Mouse (Mus musculus): ENCODE measurements around the gene Ypel2. TPM values are rescaled to one million over a fixed set of nuclear protein-coding genes. Genes with fewer than 3 reads are reported as not detected.
A peak's percentile ranks its signal among the peaks of the same experiment; 100 is the strongest.

The Ypel2 gene
- polyA plus RNA-seq, 1 experiment from 2014 or later: 11.6 TPM

DNA sequence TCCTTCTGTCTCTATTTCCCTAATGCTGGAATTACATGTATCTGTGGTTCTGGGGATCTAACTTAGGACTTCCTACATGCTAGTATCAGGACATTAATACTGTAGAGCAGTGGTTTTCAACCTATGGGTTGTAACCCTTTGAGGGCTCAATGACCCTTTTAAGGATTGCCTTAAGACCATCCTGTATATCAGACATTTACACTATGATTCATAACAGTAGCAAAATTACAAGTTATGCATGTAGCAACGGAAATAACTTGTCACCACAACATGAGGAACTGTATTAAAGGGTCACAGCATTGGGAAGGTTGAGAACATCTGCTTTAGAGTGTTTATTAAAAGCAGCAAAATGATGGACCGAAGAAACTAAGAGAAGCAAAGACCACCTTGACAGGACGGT lies 26.8 kb downstream of the Ypel2 start:
- ATAC-seq (ENCODE audit: low FRiP score, low TSS enrichment): no peak
- no peak overlapping the region for H3K4me3 ChIP-seq (ENCODE audit: low read length)
- H3K36me3 ChIP-seq (ENCODE audit: insufficient read depth, low read length): peaks cover 6% of the 10 kb centered on the region; the same call in 1 of the 2 replicates
- no peak overlapping the region for H3K9ac ChIP-seq (replicated peaks; ENCODE audit: low read length)
- no peak overlapping the region for H3K4me2 ChIP-seq (replicated peaks; ENCODE audit: low read depth, low read length)
- no peak overlapping the region for H3K27ac ChIP-seq (ENCODE audit: low read length)
- no peaks in the 10 kb centered on the region for H3K27me3 ChIP-seq (ENCODE audit: insufficient read depth, low read length)
- H3K4me1 ChIP-seq (ENCODE audit: insufficient read depth, low read length): peaks cover 45% of the 10 kb centered on the region
- H3K9me3 ChIP-seq (ENCODE audit: low read length): no peaks in the 10 kb centered on the region
- 93% methylated on average over 3 of the region's 3 CpGs for WGBS

DNA sequence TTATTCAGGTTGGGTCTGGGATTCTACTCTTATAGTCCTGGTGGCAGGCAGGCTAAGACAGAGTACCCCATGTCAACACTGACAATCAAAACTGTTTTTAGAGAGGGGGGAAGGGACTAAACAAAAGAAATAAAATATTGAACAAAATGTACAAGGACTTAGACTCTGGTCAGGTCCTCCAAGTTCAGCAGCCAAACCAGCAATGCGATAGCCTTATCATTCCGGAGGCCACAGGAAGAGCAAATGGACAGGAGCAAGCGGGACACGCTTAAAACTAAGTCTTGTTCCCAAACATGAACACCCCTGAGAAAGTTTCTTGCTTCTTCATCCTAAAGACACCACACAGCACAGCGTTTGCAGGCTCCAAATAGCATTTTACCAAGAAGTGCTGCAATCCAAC lies 28.4 kb downstream of the Ypel2 start:
- H3K4me2 ChIP-seq (replicated peaks; ENCODE audit: low read depth, low read length): no peak overlapping the region
- no peak overlapping the region for H3K9ac ChIP-seq (replicated peaks; ENCODE audit: low read length)
- 91% methylated on average over 5 of the region's 5 CpGs for WGBS
- H3K27me3 ChIP-seq (ENCODE audit: insufficient read depth, low read length): no peaks in the 10 kb centered on the region
- no peak overlapping the region for H3K4me3 ChIP-seq (ENCODE audit: low read length)
- H3K36me3 ChIP-seq (ENCODE audit: insufficient read depth, low read length): no peaks in the 10 kb centered on the region
- H3K27ac ChIP-seq (ENCODE audit: low read length): no peak overlapping the region
- peaks cover 55% of the 10 kb centered on the region for H3K4me1 ChIP-seq (ENCODE audit: insufficient read depth, low read length)
- no peaks in the 10 kb centered on the region for H3K9me3 ChIP-seq (ENCODE audit: low read length)
- ATAC-seq (ENCODE audit: low FRiP score, low TSS enrichment): no peak

DNA sequence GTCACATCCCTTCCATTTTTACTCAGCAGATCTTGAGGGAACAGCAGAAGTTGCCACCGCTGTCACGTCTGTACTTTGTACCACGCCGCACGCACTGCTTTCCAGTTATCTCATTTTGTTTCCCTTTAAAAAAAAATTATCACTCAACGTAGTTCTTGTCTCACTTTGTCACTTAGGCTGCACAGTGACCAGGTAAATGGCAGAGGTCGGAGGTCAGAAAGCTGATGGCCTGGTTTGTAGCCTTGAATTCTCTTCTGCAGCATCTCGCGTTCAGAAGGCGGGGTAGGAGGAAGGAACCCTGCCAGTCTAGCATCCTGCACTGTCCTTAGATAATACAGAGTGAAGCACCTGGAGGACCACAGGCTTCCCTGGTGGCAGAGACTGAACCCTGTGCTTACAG lies 29.8 kb downstream of the Ypel2 start:
- H3K4me3 ChIP-seq (ENCODE audit: low read length): no peak overlapping the region
- H3K27me3 ChIP-seq (ENCODE audit: insufficient read depth, low read length): no peaks in the 10 kb centered on the region
- H3K9me3 ChIP-seq (ENCODE audit: low read length): no peaks in the 10 kb centered on the region
- no peak overlapping the region for H3K4me2 ChIP-seq (replicated peaks; ENCODE audit: low read depth, low read length)
- whole genome bisulfite sequencing: 90% methylated on average over 10 of the region's 10 CpGs
- no peaks in the 10 kb centered on the region for H3K36me3 ChIP-seq (ENCODE audit: insufficient read depth, low read length)
- ATAC-seq (ENCODE audit: low FRiP score, low TSS enrichment): no peak
- no peak overlapping the region for H3K9ac ChIP-seq (replicated peaks; ENCODE audit: low read length)
- no peak overlapping the region for H3K27ac ChIP-seq (ENCODE audit: low read length)
- peaks cover 56% of the 10 kb centered on the region for H3K4me1 ChIP-seq (ENCODE audit: insufficient read depth, low read length)

DNA sequence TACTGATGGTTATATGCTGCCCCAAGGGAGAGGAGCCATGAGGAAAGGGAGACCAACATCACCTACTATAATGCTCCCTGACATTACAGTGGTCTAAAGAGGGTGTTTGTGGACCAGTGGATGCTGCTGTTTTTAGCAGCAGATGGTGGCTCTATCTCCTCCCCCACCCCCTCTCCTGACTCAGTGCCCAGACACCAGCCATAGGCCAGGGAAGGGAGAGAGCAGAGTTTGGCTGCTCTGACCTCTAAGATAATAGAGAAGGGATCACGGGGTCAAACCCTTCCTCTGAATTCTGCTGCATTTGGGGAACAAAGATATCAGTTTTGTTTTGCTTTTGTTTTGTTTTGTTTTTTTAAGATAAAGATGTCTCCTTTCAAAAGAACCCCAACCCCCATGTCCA lies 30.5 kb downstream of the Ypel2 start:
- Histone ChIP-seq H3K9me3 (ENCODE audit: low read length) (no peaks in the 10 kb centered on the region), H3K4me3 (ENCODE audit: low read length) (no peak overlapping the region), H3K27ac (ENCODE audit: low read length) (peak overlapping the region; percentile 95; the same call in 1 of the 2 replicates), H3K4me1 (ENCODE audit: insufficient read depth, low read length) (peaks cover 57% of the 10 kb centered on the region), H3K9ac (replicated peaks; ENCODE audit: low read length) (no peak overlapping the region), H3K36me3 (ENCODE audit: insufficient read depth, low read length) (no peaks in the 10 kb centered on the region), H3K4me2 (replicated peaks; ENCODE audit: low read depth, low read length) (no peak overlapping the region), H3K27me3 (ENCODE audit: insufficient read depth, low read length) (no peaks in the 10 kb centered on the region)
- ATAC-seq (ENCODE audit: low FRiP score, low TSS enrichment): no peak
- WGBS: 59% methylated on average over 1 of the region's 1 CpGs

DNA sequence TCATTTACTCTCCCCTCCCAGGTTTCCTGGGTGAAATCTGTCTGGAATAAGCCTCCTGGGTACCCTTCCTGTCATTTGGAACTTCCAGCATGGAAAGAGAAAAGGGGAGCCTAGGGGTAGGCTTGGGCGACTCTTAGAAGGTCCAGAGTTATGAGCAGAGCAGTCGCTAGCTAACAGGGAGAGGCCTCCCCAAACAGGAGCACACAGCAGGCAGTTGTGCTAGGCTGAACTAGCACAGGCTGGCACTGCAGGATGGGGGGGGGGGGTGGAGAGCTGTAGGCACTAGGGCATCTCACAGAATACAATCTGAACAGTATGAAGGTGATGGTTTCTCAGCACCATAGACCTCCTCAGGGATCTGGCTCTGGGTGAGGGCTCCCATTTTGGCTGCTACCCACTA lies 31.1 kb downstream of the Ypel2 start:
- H3K36me3 ChIP-seq (ENCODE audit: insufficient read depth, low read length): no peaks in the 10 kb centered on the region
- H3K4me2 ChIP-seq (replicated peaks; ENCODE audit: low read depth, low read length): peak overlapping the region; percentile 14; the same call in 1 of the 2 replicates
- H3K27me3 ChIP-seq (ENCODE audit: insufficient read depth, low read length): no peaks in the 10 kb centered on the region
- no peak overlapping the region for H3K4me3 ChIP-seq (ENCODE audit: low read length)
- H3K4me1 ChIP-seq (ENCODE audit: insufficient read depth, low read length): peaks cover 64% of the 10 kb centered on the region
- H3K27ac ChIP-seq (ENCODE audit: low read length): peak overlapping the region; percentile 95
- no peaks in the 10 kb centered on the region for H3K9me3 ChIP-seq (ENCODE audit: low read length)
- H3K9ac ChIP-seq (replicated peaks; ENCODE audit: low read length): no peak overlapping the region
- WGBS: 18% methylated on average over 2 of the region's 2 CpGs
- peak; percentile 46; the same call in 1 of the 2 replicates for ATAC-seq (ENCODE audit: low FRiP score, low TSS enrichment)

DNA sequence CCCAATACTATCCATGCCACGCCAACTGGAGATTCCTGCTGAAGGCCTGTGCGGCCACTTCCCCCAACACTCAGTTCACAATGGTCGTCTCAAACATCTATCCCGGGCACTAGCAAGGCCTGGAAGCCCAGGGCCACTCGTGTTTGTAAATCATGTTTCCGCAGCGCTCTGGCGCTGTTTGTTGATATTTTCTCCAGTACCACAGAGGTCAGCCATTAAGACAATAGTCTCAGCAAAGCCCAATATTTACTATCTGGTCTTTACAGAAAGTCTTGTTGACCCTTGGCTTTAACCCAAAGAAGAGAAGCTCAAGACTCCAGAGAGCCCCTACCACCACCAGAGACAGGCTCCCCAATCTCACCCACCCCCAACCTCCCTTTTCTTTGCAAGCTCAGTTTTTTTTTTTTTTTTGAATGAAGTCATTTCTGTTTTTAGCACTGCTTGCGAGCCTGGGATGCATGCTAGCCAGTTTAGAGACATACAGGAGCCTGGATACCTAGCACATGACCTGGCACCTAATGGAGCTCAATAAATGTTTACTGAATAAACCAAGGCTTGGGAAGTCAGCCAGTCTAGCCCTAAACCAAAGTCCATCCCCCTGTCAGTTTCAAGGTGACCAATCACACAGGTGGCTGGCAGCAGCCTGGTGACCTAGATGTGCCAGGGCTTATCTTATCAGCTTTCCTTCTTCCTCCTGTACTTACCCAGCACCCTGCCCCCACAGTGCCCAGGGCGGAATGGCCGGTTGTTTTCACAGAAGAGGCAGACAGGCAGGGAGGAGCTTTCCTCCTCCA lies 31.8 kb downstream of the Ypel2 start:
- 44% methylated on average over 11 of the region's 11 CpGs for WGBS
- peaks cover 71% of the 10 kb centered on the region for H3K4me1 ChIP-seq (ENCODE audit: insufficient read depth, low read length)
- no peak overlapping the region for H3K9ac ChIP-seq (replicated peaks; ENCODE audit: low read length)
- peak; percentile 46 for ATAC-seq (ENCODE audit: low FRiP score, low TSS enrichment)
- H3K4me2 ChIP-seq (replicated peaks; ENCODE audit: low read depth, low read length): peak overlapping the region; percentile 14; the same call in 1 of the 2 replicates
- no peaks in the 10 kb centered on the region for H3K9me3 ChIP-seq (ENCODE audit: low read length)
- H3K27me3 ChIP-seq (ENCODE audit: insufficient read depth, low read length): no peaks in the 10 kb centered on the region
- peak overlapping the region; percentile 95 for H3K27ac ChIP-seq (ENCODE audit: low read length)
- no peak overlapping the region for H3K4me3 ChIP-seq (ENCODE audit: low read length)
- no peaks in the 10 kb centered on the region for H3K36me3 ChIP-seq (ENCODE audit: insufficient read depth, low read length)

DNA sequence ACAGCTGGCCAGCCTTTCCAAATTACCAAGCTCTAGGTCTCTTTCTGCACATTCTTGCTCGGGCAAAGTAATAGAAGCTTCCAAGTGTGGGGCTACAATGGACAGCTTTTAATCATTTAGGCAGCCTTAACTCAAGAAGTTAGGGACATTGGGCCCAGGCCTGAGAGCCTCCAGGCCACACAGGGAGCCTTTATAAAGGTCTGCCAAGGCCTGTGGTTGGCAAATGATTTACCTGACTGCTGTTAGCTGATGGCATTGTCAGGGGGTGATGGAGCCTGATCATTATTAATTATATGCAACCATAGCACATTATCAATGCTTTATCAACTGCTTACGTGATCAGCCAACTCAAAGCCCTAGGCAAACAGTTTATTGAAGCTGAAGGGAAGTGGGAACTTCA lies 33.2 kb downstream of the Ypel2 start:
- Histone ChIP-seq H3K4me1 (ENCODE audit: insufficient read depth, low read length) (peaks cover 84% of the 10 kb centered on the region), H3K9me3 (ENCODE audit: low read length) (no peaks in the 10 kb centered on the region), H3K27ac (ENCODE audit: low read length) (peak overlapping the region; percentile 95), H3K4me3 (ENCODE audit: low read length) (no peak overlapping the region), H3K9ac (replicated peaks; ENCODE audit: low read length) (no peak overlapping the region), H3K4me2 (replicated peaks; ENCODE audit: low read depth, low read length) (no peak overlapping the region), H3K36me3 (ENCODE audit: insufficient read depth, low read length) (no peaks in the 10 kb centered on the region), H3K27me3 (ENCODE audit: insufficient read depth, low read length) (no peaks in the 10 kb centered on the region)
- WGBS: 54% methylated on average over 2 of the region's 2 CpGs
- no peak for ATAC-seq (ENCODE audit: low FRiP score, low TSS enrichment)

DNA sequence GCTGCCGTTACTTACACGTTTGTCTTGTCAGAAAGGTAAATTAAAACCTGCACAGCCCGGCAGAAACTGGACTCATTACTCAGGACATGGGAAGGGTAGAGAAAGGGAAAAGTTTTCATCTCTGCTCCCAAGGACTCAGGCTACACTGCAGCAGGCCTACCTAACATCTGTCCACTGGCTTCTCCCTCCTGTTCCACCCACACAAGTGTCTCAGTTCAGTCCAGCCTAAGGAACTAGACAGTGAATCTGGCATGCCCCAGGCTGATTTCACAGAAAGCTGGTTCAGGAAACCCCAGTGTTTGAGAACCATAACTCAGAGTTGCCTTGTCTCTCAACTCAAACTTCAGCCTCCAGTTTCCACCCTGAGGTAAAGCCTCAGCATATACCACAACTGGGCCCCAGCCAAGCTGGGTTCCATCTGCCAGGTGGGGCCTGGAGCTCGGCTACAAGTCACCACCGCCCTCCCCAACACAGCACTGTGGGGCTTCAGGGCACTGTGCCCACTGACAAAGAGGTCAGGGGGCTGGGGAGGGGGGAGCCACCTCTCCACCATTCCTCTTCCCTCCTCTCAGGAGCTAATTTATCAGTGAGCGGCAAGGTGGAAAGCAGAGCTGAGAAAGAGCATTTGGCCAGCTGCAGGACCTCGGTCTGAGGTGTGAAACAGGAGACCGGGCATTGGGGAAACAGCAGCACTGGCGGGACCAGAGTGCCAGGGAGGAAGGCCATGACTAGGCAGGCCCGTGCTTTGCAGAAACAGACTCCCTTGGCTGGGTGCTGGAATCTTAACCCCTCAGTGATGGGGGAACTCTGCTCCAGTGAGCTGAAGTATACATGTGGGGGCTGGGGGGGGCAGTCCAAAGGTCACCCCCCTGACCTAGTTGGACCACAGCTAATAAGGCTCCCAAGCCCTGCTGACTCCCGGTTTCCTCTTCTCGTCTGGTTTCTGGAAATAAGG lies 34.5 kb downstream of the Ypel2 start:
- peak overlapping the region; percentile 53 for H3K9ac ChIP-seq (replicated peaks; ENCODE audit: low read length)
- H3K4me1 ChIP-seq (ENCODE audit: insufficient read depth, low read length): peaks cover 97% of the 10 kb centered on the region
- ATAC-seq (ENCODE audit: low FRiP score, low TSS enrichment): peak; percentile 73
- no peak overlapping the region; the same call in 1 of the 2 replicates for H3K4me2 ChIP-seq (replicated peaks; ENCODE audit: low read depth, low read length)
- WGBS: 17% methylated on average over 12 of the region's 12 CpGs
- H3K36me3 ChIP-seq (ENCODE audit: insufficient read depth, low read length): no peaks in the 10 kb centered on the region
- no peak overlapping the region for H3K4me3 ChIP-seq (ENCODE audit: low read length)
- no peaks in the 10 kb centered on the region for H3K27me3 ChIP-seq (ENCODE audit: insufficient read depth, low read length)
- H3K9me3 ChIP-seq (ENCODE audit: low read length): no peaks in the 10 kb centered on the region
- peak overlapping the region; percentile 95 for H3K27ac ChIP-seq (ENCODE audit: low read length)

DNA sequence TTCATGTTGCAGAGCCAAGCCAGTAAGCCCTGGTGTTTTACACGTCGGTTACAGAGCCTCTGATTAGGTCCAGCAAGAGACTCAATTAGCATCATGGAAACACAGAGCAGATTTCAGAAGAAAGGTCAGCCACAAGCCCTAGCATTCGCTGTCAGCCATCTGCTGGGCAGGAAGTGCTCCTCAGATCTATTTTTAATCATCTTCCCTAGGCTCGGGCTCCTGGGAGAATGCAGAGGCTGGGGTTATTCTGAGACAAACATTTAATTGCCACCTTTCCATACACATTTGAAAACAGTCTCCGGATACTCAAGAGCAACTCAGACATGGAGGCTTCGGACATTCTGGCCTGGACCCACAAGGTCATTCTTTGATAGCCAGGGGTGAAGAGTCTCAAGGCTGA lies 35.3 kb downstream of the Ypel2 start:
- Histone ChIP-seq H3K4me1 (ENCODE audit: insufficient read depth, low read length) (peaks cover 97% of the 10 kb centered on the region), H3K27ac (ENCODE audit: low read length) (peak overlapping the region; percentile 95), H3K36me3 (ENCODE audit: insufficient read depth, low read length) (no peaks in the 10 kb centered on the region), H3K27me3 (ENCODE audit: insufficient read depth, low read length) (no peaks in the 10 kb centered on the region), H3K9me3 (ENCODE audit: low read length) (no peaks in the 10 kb centered on the region), H3K4me2 (replicated peaks; ENCODE audit: low read depth, low read length) (no peak overlapping the region), H3K9ac (replicated peaks; ENCODE audit: low read length) (peak overlapping the region; percentile 53), H3K4me3 (ENCODE audit: low read length) (no peak overlapping the region)
- ATAC-seq (ENCODE audit: low FRiP score, low TSS enrichment): no peak
- WGBS: 37% methylated on average over 6 of the region's 6 CpGs
